Mouse (Mus musculus) brain, embryonic 18.5 days (tissue): ENCODE results near the gene Ctnnbl1.

Source experiments
- DNase-seq: peaks from one replicate; pipeline ENCODE4 v3.0.0-alpha.2; 2012; ENCODE audit warnings: low read depth, low spot score

Gene Ctnnbl1

GRCm38 (mm10) chr2:157932655-157933054 is 195.5 kb downstream of the Ctnnbl1 start:
- DNase-seq, result no peak

GRCm38 (mm10) chr2:157935444-157936171 is 198.4 kb downstream of the Ctnnbl1 start:
- DNase-seq, result no peak

GRCm38 (mm10) chr2:157936676-157937075 is 199.5 kb downstream of the Ctnnbl1 start:
- DNase-seq, result no peak

- no peak for DNase-seq
Measured at GRCm38 (mm10) chr2:157940586-157941185, 203.5 kb downstream of the Ctnnbl1 start.
